Mouse (Mus musculus) Patski (cell line): ENCODE results near the gene Keg1. TPM values are rescaled to one million over a fixed set of nuclear protein-coding genes. Genes with fewer than 3 reads are reported as not detected.
"Not testable (repeated sequence)": the region's sequence is repeated elsewhere in the genome, so short reads cannot be mapped to it uniquely, and the experiment has no call there.

ENCODE experiments used
- ATAC-seq: fragments of 100-300 bp; one replicate; pipeline ENCODE4 v1.8.0; 2021
- CTCF ChIA-PET: fragments of 350-600 bp; sonication (Branson Sonifier 250); formaldehyde crosslinking; loops from one replicate; lab custom pipeline; 2022; ENCODE audit warnings: inconsistent platforms; lab: Charles Lee
- POLR2A ChIA-PET: fragments of 350-600 bp; sonication (Branson Sonifier 250); formaldehyde crosslinking; loops from one replicate; lab custom pipeline; 2022; ENCODE audit warnings: antibody characterized with exemption, inconsistent platforms; lab: Charles Lee
- DNase-seq: peaks from one replicate; pipeline ENCODE4 v3.0.0-alpha.2; 2011; ENCODE audit warnings: low read depth, low spot score
- H3K27me3 ChIP-seq: fragments of 371-371 bp; one replicate; pipeline ENCODE4 v1.5.1; 2021
- CTCF ChIP-seq: fragments of 100-300 bp; IDR thresholded peaks from one replicate; pipeline ENCODE4 v1.5.1; 2021
- in situ Hi-C: fragments of 300-500 bp; cut with MboI; formaldehyde crosslinking; loops from 3 replicates; pipeline ENCODE4 v1.11.1; 2018; ENCODE audit warnings: low pct_unique_long_range_greater_than_20kb, mixed read lengths
- polyA plus RNA-seq: library from polyadenylated mRNA; unstranded; gene quantifications from one replicate; pipeline ENCODE4 v1.2.3, GENCODE M21; 2021

Keg1 gene
- polyA plus RNA-seq, 1 experiment from 2014 or later = 0.81 TPM

DNA sequence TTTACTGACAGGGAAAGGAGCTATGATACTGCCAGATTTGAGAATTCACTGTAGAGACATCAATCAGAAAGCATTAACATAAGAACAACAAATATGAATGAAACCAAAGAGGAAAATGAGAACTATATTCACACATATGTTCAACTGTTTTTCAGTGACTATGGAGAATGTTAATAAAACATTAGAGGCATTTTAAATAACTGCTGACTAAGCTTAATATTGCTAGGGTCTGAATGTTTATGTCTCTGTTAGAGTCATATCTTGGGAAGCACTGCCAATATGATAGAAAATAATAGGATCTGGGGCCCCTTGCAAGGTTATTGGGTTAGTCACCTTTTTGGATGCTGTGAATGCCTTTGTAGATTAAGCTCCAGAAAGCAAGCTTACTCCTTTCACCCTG, 13.4 kb downstream of the Keg1 start:
- ChIA-PET CTCF (interaction anchor here (0.9 to 4.9 kb wide), 7 partner anchors 9 to 99 kb away, joined by 3 to 24 read pairs (median 3); partner anchors contain the start of gene Keg1), POLR2A (interaction anchor here (0.6 kb wide), 1 partner anchor 15 kb away, joined by 3 read pairs; no protein-coding TSS in a partner anchor)
- in situ Hi-C loops = no loop called here
- ATAC-seq (no peak), DNase-seq (no peak)
- no peak for TF ChIP-seq CTCF
- no peaks in the 10 kb centered on the region for H3K27me3 ChIP-seq

DNA sequence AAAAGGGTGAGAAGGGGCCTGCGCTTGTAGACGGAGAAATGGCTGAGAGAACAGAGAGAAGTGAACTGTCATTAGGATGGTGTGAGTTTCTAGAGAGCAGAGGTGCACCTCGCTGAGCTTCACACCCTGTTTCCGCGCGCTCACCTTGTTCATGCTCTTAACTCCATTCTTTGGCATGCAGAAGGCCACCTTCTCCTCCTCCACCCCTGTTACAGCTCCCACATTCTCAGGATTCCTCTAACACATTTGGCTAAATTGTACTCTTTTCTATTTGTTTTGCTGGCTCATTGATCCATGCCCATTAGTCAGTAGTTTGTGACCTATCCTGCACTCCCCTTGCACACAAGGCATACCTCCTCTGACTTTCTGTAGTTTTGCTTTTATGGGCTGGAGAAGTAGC, 23.6 kb downstream of the Keg1 start:
- in situ Hi-C loops = no loop called here
- POLR2A ChIA-PET = interaction anchor here (0.9 to 1.4 kb wide), 2 partner anchors 9 to 13 kb away, joined by 3 read pairs; no protein-coding TSS in a partner anchor
- peak; percentile 97 for ATAC-seq
- no peaks in the 10 kb centered on the region for H3K27me3 ChIP-seq
- peak; percentile 6 for DNase-seq
- TF ChIP-seq CTCF = no peak
- CTCF ChIA-PET = interaction anchor here (0.7 to 5.3 kb wide), 4 partner anchors 13 to 44 kb away, joined by 3 to 24 read pairs (median 4); no protein-coding TSS in a partner anchor

DNA sequence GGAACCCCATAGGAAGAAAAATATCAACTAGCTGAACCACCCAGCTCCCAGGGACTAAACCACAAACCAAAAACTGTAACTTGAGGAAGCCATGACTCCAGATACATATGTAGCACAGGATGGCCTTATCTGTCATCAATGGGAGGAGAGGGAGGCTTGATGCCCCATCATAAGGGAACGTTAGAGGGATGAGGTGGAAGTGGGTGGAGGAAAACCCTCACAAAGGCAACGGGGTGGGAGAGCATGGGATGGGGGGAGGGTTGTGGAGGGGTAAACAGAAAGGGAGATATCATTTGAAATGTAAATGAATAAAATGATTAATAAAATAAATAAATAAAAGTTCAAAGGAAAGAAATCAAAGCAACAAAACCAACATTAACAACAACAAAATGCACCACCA, 24.9 kb downstream of the Keg1 start:
- no peaks in the 10 kb centered on the region for H3K27me3 ChIP-seq
- no peak for DNase-seq
- no peak for ATAC-seq
- in situ Hi-C loops = no loop called here
- ChIA-PET CTCF (interaction anchor here (1.0 to 5.3 kb wide), 2 partner anchors 13 to 14 kb away, joined by 3 to 24 read pairs; no protein-coding TSS in a partner anchor), POLR2A (no interaction called here)
- TF ChIP-seq CTCF = no peak

DNA sequence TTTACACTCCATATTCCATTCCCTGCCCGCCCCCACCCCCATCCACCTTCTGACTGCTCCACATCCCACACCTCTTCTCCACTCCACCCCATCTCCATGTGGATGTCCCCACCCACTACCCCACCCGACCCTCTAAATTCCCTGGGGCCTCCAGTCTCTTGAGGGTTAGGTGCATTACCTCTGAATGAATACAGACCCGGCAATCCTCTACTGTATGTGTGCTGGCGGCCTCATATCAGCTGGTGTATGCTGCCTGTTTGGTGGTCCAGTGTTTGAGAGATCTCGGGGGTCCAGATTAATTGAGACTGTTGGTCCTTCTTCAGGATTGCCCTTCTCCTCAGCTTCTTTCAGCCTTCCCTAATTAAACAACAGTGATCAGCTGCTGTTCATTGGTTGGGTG, 25.3 kb downstream of the Keg1 start:
- in situ Hi-C loops, POLR2A ChIA-PET, CTCF ChIA-PET, H3K27me3 ChIP-seq, ATAC-seq, DNase-seq: not testable (repeated sequence)

DNA sequence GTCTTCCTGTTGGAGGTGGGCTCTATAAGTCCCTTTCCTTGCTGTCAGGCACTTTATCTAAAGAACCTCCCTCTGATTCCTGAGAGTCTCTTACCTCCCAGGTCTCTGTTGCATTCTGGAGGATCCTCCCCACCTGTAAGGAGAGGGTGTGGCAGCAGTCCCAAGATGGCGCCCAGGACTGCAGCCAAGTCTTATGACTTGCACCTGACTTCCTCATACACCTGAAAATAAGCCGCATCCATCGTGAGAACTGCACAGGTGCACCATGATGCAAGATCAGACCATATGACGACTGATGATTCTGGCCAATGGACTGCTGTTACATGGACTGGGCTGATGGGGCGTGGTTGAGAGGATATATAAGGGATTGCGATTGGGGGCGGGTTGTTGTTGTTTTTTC, 26.0 kb downstream of the Keg1 start:
- CTCF ChIA-PET, DNase-seq, POLR2A ChIA-PET, H3K27me3 ChIP-seq, ATAC-seq, in situ Hi-C loops: not testable (repeated sequence)

DNA sequence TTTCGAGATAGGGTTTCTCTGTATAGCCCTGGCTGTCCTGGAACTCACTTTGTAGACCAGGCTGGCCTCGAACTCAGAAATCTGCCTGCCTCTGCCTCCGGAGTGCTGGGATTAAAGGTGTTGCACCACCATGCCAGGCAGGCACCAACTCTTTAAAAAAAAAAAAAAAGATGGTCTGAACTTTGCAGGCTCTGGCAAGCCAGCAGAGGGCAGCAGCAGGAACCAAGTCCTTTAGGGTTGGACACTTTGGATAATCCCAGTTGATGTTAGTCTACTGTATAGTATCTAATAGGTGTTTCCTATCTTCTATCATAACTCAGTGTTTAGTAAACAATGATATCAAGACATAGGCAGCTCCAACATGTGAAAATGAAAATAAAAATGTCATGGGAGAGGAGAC, 26.7 kb downstream of the Keg1 start:
- ATAC-seq (no peak), DNase-seq (no peak)
- POLR2A ChIA-PET = no interaction called here
- in situ Hi-C loops = no loop called here
- CTCF ChIA-PET = no interaction called here
- H3K27me3 ChIP-seq = no peaks in the 10 kb centered on the region
- TF ChIP-seq CTCF = peak; percentile 49

DNA sequence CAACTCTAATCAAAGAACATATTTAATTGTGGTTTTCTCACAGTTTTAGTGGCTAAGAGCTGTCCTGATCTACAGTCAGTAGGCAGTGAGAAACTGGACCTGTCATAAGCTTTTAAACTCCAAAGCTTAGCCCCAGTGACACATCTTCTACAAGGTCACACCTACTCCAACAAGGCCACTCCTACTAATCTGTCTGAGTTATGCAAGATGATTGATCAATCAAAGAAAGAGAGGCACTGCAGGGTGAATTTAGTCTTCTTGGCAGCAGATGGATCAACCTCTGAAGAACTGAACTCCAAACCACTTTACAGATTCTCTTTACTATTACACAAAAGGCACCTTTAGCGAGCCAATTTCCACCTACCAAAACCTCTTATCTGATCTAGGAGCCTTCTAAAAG, 30.3 kb downstream of the Keg1 start:
- ChIA-PET POLR2A (no interaction called here), CTCF (interaction anchor here (1.1 to 1.4 kb wide), 2 partner anchors 10 to 23 kb away, joined by 3 to 4 read pairs; no protein-coding TSS in a partner anchor)
- ATAC-seq (no peak), DNase-seq (no peak)
- in situ Hi-C loops = no loop called here
- no peak for TF ChIP-seq CTCF
- no peaks in the 10 kb centered on the region for H3K27me3 ChIP-seq

DNA sequence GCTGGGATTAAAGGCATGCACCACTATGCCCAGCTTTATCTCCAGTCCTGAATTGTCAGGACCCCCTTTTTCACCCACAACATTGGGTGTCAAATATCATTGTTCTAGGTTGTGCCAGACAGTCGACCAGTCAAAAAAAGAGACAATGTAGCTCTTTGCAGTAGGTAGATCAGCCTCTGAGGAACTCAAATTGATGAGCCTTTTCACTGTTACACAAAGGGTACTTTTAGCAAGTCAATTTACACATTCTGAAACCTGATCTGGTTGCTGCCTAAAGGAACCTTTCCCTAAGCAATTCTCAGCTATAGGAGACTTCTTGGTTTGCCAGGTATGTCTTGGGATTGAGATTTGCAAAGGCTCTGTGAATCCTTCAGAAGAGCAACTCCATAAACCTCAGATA, 35.5 kb downstream of the Keg1 start:
- POLR2A ChIA-PET = no interaction called here
- no peak for ATAC-seq
- H3K27me3 ChIP-seq = no peaks in the 10 kb centered on the region
- in situ Hi-C loops = no loop called here
- no peak for DNase-seq
- CTCF ChIA-PET = interaction anchor here (1.1 to 2.9 kb wide), 3 partner anchors 9 to 32 kb away, joined by 3 to 9 read pairs (median 5); no protein-coding TSS in a partner anchor
- TF ChIP-seq CTCF = no peak

DNA sequence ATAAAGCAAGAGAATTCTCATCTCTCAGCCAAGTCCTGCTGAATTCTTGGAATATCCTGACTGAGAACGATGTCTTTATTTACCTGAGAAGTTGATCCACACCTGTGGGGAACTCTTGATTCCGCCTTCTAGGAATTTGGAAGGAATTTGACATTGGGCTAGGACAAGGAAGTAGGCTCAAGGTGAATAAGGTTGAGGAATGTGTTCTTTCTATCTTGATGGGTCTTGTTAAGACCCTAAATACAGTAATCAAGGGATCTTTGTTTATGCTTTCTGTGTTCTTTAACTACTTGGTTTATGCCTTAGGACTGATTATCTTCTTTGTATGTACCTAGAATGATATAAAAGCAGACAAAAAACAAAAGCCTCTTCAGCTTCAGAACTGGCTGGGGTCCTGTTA, 36.4 kb downstream of the Keg1 start:
- TF ChIP-seq CTCF = no peak
- in situ Hi-C loops = no loop called here
- POLR2A ChIA-PET = no interaction called here
- no peaks in the 10 kb centered on the region for H3K27me3 ChIP-seq
- no peak for DNase-seq
- ATAC-seq = no peak
- CTCF ChIA-PET = interaction anchor here (1.3 to 2.9 kb wide), 3 partner anchors 8 to 16 kb away, joined by 4 to 9 read pairs (median 5); no protein-coding TSS in a partner anchor

DNA sequence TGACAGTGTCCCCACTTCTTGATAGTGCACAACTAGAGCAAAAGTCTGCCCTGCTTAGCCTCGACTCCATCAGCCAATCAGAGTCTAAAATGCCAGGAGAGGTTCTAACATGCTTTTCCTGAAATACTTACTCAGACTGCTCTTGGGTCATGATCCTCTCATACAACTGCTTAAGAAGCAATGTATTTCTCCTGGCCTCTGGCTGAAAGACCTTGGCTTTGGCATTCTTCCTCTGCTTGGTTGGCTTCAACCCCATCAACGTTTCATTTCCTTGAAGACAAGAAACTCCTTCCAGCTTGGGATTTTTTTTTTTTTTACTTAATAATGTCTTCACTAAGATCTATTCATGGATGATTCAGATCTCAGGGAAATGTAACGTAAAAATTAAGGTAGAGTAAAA, 60.7 kb downstream of the Keg1 start:
- ATAC-seq (no peak), DNase-seq (no peak)
- TF ChIP-seq CTCF = no peak
- H3K27me3 ChIP-seq = no peaks in the 10 kb centered on the region
- in situ Hi-C loops = no loop called here
- POLR2A ChIA-PET = no interaction called here
- CTCF ChIA-PET = no interaction called here

DNA sequence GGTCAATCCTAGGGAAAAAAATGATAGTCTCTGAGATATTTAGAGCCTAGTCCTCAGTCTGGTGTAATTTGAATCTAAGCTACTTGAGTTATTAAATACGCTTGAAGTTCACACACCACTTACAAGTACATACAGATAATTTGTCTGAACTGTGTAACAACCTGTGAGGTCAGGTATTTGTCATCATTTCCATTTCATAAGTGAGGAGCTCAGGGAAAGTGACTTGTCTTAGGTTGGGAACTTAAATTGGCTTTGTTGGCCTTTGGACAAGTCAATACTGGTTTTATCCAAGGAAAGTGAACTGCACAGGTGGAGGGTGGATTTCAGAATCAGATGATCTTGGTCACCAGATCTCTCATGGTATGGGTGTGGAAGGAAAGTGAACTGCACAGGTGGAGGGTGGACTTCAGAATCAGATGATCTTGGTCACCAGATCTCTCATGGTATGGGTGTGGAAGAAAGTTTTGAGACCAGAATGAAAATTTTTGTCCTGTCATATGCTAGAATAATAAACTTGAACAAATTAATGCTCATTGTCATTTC, 63.4 kb downstream of the Keg1 start:
- in situ Hi-C loops = no loop called here

More for the DNA sequence above, 63.4 kb downstream of the Keg1 start:
- DNase-seq (no peak), ATAC-seq (no peak)
- TF ChIP-seq CTCF = no peak
- POLR2A ChIA-PET = interaction anchor here (2.0 kb wide), 1 partner anchor 18 kb away, joined by 7 read pairs; no protein-coding TSS in a partner anchor
- CTCF ChIA-PET = interaction anchor here (1.1 kb wide), 1 partner anchor 32 kb away, joined by 3 read pairs; no protein-coding TSS in a partner anchor
- no peaks in the 10 kb centered on the region for H3K27me3 ChIP-seq
